Mouse (Mus musculus): ENCODE data around the gene Sdk1.

DNA sequence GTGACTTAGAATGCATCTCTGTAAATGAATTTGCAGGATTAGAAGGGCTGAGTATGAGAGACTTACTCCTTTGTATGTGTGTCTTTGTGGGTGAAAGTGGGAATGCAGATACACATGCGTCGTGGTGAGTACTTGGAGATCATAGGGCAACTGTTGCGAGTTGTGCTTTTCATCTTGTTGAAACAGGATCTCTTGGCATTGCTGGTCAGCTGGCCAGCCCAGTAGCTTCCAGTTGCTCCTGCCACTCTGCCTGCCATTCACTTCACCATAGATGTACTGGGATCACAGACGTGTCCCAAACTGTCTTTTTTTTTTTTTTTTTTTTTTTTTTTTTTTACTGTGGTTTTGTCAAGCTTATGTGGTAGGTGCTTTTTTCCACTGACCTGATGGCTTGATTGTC, 606.4 kb downstream of the Sdk1 start:
- TF ChIP-seq MAFK (IDR thresholded peaks at IDR 0.05; ENCODE audit: borderline replicate concordance, low read depth, low read length) (no peak), GABPA (IDR thresholded peaks at IDR 0.05; ENCODE audit: low read depth, low read length) (no peak), EP300 (IDR thresholded peaks at IDR 0.05; ENCODE audit: low read depth in 1 of 2, low read length in 2 of 2) (no peak)

Measured in MEL (cell line).